Mouse (Mus musculus) stomach, adult 2 months (tissue): ENCODE measurements around the gene Tm9sf3. TPM values are rescaled to one million over a fixed set of nuclear protein-coding genes. Genes with fewer than 3 reads are reported as not detected.

Experiments used
- polyA plus RNA-seq: library from polyadenylated mRNA; depleted of rRNA; stranded (reverse); fragments of >200 nt; gene quantifications from 2 replicates; pipeline ENCODE4 v1.2.3, GENCODE M21; 2012; rRNA removed

Tm9sf3 gene
- polyA plus RNA-seq: 14.7 and 18.6 TPM in 2 replicates

GRCm38 (mm10) chr19:41263630-41264295 lies at the start of gene Tm9sf3:
Tm9sf3 (minus strand) TSS chr19:41263997.

DNA sequence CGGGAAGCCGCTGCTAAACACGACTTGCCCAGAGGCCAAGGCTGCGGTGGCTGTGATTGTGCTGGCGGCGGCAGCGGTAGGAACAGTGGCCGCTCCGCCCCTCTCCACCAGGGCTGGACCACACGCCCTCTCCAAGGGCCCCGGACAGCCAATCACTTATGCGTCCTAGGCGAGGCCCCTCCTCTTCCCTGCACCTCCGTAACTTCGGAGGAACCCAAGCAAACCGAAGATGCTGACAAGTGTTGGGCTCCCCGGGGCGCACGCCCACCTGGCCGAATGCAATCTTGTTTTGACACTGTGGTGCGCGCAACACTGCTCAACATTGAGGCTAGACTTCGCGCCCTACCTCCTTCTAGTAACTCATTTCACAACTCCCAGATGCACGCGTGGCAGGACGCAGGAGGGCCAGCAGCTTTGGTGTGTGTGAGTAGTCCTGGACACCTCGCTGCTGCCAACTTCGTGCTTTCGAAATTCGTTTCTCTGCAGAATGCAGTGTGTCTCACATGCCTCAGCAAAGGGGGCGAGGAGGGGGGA lies 56.9 kb downstream of the Tm9sf3 start, which contains the start of gene Tll2:
TSS of gene Tll2 (minus strand) at position 25 of the 534 bp plus-strand sequence.

Other genes starting within 250 kb of the Tm9sf3 start
- 0.05 TPM in 1 of 2 replicates, not detected in the other for gene Dntt, start 234.7 kb downstream of the Tm9sf3 start, polyA plus RNA-seq
- gene Opalin, start 186.9 kb downstream of the Tm9sf3 start, polyA plus RNA-seq: not detected in 2 replicates
- gene Tll2, start 57.2 kb downstream of the Tm9sf3 start, polyA plus RNA-seq: 0.03 and 0.04 TPM in 2 replicates
- gene Pik3ap1, start 121.1 kb upstream of the Tm9sf3 start, polyA plus RNA-seq: 0.77 and 0.94 TPM in 2 replicates
- gene Lcor, start 218.6 kb upstream of the Tm9sf3 start, polyA plus RNA-seq: 0.72 and 0.81 TPM in 2 replicates